Mouse (Mus musculus): ENCODE measurements around the gene Tchp.

Gene Tchp

DNA sequence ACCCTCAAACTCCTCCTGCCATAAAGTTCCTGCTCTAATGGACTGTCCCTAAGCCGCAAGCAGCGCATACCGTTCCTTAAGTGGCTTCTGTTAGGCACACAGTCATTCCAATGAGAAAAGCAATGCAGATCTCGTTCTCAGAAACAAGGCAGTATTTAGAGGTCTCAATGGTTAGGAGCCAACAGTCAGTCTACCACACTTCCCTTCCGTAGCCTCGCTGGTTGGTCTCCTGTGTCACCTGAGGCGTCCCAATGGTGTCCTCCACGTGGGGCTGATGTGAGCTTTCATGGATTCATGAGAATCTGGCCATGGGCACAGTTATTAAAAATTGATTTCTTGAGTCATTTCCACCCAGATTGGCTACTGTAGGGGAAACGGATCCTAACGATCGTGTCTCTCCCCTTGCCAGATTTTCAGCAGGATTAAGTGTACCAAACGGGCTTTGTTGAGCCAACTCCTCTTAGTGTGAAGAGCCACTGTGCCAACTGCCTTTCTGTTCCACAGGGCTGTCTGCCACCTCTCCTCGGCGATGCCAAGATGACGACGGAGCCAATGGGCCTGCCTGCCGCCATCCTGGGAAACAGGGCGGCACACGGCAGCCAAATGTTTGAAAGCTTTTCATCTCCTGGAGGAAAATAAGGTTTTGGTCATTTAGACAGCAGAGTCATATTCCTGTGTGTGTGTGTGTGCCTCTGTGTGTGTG, 9.4 kb upstream of the Tchp start:
- peak; percentile 98 to 99 for DNase-seq

DNA sequence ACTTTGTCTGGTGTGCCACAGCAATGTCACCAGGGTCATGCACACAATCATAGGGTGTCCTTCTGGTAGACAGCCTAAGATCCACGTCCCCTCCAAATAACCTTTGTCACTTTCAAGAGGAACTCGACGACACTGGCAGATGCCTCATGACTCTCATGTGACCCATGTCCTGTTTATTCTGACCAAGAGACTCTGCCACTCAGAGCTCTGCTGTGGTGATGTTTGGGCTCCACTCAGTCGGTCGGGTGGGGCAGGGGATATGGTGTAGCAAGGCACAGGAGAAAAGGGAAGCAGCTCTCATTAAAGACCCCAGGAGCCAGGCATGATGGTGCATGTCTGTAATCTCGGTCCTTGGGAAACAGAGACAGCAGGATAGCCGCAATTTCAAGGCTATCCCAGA, 8.5 kb upstream of the Tchp start:
- DNase-seq: no peak

DNA sequence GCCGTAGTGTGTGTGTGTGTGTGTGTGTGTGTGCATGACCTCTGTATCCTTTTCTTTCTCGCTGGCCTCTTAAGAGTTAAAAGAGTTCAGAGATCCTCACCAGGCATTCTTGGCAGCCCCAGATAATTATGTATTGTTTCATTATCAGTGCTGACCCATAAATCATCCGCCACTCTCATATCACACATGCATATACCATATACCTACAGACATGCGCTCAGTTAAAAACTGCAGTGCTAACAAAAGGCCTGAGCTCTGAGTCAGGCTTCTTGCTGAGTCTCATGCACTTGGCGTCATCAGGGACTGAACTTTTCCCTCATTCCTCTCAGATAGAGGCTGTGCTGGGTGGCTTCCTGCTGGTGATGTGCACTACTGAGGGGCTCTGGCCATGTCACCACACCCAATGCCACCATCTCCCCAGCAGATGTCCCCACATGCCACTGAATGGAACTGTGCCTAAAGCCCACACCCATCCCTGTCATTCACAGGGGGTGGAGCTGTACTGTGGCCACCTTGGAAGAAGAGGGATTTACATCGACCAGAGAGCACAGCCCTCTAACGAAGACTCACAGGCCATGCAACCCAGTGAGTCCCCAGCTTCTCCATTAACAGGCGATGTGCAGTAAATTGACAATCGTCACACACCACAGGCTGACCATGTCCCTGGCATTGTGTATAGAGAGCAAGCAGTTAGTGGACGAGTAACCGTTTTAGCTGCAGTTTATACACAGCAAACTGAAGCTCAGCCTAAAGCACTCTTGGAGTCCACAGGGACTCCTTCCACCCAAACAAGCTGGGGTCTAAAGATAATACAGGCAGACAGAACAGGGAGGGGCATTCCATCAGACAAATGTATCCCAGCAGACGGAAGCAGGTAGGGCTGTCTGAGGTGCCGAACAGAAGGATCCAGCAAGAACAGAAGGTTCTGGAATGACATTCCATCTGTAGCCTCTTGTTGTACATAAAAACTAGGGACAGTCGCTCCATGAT, 4.9 kb upstream of the Tchp start:
- peak; percentile 67 to 77 for DNase-seq

DNA sequence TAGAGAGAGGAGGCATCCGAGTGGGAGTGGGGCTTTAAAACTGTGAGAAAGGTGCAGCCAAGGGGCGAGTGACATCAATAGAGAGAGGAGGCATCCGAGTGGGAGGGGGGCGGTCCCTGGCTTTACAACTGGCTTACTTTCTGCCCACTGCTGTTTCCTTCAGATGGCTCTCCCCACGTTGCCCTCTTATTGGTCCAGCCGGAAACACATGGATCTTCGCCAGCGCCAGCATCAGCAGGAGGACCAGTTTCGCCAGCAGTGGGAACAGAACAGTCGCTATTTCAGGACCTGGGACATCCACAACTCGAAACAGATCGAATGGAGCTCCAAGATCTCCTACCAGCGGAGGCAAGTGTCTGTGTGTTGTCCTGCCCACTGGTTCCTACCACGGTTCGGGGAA, 931 bp downstream of the Tchp start:
- DNase-seq: peak; percentile 81 to 86

DNA sequence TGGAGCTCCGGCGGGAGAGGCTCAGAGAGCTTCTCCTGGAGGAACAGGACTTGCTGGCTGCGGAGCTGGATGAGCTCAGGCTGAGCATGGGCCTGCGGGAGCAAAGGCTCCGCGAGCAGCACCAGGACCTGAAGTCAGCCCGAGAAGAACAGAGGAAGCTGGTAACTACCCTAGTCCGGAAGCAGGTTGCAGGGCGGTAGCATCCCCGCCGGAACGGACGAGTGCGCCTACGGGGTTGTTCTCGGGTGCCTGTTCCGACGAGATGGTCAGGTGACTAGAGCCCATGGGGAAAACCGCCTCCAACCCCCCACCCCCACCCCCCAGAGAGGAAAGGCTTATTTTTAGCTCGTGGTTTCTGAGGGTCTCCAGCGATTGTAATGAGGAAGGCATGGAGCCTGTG, 1.8 kb downstream of the Tchp start:
- DNase-seq: no peak

DNA sequence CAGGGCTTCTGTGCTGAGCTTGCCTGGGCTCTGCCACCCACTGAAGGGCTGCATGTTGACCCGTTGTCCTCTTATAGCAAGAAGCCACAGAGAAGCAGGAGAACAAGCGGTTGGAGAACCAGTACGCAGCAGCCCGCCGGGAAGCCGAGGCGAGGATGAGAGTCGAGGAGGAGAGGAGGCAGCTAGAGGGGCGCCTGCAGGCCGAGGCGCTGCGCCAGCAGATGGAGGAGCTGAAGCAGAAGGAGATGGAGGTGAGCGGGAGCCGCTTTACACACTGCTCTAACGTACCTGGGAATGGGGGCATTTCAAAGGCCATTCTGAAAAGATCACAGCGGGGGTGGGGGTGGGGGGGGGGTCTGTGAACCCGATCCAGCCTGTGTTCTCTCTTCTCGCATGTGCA, 7.0 kb downstream of the Tchp start:
- DNase-seq: peak in 1 of 2 experiments; percentile 68

DNA sequence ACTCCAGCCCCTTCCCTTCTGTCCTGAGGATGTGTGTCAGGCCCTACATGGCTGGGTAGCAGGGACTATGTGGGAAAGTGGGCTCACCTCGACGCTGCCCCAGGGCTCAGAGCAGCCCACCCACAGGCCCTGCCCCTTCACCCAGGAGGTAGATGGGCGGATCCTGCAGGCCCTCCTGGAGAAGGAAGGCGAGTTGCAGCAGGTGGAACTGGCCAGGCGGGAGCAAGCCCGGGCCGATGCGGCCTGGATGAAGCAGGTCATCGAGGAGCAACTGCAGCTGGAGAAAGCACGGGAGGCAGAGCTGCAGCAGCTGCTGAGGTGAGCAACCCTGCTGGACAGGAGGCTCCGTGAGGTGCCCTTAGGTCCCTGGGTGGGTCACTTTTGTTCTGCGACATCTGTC, 9.7 kb downstream of the Tchp start:
- no peak for DNase-seq

DNA sequence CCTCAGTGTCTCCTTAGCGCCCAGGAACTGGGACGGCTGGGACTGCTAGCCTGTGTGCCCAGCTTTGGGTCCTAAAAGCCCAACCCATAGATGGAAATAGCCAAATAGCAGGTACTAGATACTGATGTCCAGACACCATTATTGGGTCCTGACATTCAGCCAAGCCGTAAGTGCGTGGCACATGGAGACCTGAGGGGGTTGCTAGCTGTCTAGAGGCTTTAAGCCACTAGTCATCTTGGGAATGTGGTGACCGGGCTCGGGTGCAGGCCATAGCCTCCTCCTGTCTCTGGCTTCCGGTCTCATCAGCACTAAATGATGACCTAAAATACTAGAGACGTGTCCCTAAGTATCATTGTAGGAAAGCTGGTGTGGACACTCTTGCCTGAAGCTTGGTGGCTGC, 10.4 kb downstream of the Tchp start:
- DNase-seq: peak in 1 of 2 experiments; percentile 58

DNA sequence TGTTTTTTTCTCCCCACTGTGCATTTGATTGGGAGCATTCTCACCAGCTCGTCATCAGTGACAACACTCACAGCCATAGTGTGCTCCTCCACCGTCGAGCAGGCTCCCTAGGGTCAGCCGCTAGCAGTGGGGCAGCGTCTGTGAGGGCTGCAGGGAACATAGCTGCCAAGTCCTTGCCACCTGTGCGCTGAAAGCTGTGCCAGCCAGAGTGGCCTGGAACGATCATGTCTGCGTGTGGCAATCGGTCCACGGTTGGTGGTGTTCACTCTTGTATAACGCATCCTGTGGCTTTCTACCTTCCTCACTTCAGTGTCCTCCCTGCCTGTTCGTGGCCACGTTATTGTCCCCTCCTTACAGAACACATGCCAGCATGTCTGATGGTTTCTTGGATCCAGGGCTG, 10.9 kb downstream of the Tchp start:
- DNase-seq: peak; percentile 89 to 95

DNA sequence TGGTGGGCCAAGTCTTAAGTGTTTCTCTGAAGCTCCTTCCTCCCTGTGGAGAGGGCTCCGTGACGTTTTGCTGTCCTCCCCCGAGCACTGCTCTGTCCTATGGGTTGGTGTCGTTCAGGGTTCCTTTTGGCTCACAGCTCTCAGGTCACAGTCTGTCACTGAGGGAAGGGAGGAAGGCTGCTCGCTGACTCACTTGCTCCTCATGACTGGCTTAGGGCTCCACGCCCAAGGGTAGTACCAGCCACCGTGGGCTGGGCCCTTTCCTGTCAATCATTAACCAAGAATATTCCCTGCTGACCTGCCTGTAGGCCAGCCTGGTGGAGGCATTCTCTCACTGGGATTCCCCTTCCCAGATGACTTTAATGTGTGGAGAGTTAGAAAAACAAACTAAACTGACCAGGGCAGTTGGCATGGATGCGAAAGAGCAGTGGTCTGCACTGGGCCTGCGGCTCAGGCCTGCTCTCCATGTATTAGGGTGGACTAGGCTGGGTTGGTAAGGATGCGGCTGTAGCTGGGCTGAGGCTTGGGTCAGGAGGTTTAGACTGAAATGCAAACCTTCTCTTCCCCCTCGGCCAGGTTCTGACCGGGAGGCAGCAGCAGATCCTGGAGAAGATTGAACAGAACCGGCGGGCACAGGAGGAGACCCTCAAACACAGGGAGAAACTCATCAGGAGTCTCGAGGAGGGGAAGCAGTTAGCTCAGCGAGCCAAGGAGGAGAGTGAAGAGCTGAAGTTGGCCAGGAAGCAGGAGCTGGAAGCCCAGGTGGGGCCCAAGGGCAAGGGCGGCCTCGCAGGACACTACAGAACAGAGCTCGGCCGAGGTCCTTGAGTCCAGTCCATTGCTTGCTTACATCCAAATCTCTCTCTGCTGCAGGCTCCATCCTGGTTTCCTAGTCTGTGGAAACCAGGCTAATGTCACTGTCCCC, 11.7 kb downstream of the Tchp start:
- peak; percentile 70 to 75 for DNase-seq

DNA sequence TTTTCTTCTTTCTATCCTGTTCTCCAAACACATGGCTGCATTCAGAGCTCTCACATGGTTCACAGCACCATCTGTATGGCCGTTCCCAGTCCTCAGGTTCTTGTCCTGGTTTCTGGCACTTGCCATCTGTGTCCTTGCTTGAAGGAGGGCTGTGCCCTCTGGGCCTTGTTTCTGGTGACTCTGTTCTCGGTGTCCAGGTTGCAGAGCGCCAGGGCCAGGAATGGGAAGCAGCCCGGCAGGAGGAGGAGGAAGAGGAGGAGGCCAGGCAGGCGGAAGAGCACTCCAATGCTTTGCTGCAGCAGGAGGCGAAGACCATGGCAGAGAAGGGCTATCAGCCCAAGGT, 12.3 kb downstream of the Tchp start:
- DNase-seq: no peak

DNA sequence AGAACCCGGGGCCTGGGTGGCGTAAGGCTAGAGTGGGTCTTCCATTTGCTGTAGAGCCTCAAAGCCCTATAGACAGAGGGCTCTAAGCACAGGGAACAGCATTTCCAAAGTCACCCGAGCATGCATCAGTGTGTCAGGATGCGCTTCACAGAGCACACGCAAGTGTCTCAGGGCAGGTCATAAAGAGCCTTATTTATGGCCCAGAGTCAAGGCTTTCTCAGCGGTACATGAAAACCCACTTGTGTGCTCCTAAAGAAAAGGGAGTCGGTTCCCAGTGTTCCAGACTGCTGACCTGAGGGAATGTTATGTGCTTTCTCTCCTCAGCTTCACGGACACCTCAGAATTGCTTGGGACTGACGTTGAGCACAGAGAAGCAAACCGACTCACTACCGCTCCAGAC, 13.2 kb downstream of the Tchp start:
- no peak for DNase-seq

DNA sequence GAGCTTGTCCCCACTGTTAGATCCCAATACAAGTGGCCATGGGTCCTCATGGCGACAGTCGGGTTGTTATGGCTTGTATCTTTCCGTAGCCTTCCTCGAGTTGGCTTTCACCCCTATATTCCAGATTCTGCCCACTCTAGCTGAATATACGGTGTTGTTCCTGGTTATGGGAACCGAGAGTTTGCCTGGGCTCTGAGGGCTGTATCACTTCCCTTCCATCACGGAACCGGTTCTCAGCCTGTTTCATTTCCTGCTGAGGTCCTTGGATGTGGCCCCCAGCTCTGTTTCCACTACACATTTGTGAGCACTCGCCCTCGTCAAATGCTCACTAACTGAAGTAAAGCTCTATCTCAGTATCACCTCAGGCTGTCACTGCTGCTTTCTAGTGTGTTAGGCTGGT, 14.4 kb downstream of the Tchp start:
- DNase-seq: no peak

DNA sequence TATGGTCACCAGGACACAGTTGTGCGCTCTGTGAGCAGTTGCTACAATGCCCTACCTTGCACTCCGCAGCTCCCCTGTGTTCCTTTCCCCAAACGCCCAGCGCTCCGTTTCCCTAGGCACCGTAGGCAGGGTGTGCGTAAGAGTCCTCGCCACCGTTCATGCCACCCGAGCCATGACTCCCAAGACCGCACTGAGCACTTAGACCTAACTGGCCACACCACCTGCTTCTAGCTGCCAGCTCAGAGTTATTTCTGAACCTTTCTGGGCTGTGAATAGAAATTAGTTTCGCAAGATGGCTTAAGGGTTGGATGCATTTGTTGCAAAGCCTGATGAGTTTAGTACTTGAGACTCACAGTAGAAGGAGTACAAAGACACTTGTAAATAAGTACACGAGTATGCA, 15.3 kb downstream of the Tchp start:
- DNase-seq: no peak

DNA sequence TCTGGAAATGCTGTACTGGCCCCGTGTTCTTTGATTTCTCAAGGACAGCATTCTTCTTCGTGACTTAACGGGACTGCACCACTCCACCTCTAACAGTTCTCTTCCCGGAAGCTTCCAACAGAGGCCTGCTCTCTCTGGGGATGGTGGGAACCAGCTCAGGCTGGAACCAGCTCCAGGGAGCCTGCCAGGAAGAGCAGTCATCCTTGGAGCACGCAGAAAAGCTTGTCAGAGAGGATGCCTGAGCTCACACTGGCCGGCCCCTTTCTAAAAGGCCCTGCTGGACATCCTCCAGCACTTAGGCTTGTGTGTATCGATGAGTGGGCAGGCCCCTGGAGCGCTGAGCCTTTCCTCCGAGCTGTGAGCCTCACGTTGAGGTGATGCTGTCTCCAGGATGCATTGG, 20.6 kb downstream of the Tchp start:
- peak; percentile 16 to 44 for DNase-seq

DNA sequence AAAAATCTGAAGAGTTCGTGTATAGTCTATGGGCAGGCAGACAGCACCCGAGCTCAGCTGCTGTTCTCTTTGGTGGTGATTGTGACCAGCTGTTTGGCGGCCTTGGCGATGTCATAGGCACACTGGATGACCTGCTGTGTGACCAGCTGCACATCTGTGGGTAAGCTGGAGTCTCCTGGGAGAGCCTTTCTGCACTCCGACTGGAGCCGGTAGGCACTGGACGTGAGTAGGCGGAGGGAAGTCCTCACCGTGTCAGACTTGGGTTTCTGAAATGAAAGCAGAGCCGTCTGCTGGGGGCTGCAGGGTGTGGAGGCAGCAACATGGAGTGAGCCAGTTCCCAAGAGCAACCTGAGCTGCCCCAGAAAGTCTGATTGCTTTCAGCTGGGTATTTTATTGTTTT, 22.6 kb downstream of the Tchp start:
- DNase-seq: no peak

DNA sequence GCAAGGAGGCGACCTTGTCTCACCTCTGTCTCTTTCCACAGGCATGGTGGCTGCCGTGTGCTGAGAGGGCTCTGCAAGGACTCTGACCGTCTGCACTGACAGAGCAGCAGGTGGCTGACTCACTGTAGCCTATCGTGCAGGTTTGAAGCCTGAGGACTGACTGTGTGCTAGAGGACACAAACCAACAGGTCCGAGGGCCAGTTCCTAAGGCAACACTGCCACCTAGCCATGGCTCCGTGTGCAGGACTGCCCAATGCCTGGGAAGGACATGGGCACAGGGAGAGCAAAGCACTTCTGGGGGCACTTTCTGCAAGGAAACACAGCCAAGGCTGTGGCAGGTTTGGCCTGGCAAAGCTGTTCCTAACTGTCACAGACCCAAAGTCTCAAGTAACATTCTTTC, 23.9 kb downstream of the Tchp start:
- peak; percentile 40 to 41 for DNase-seq

DNA sequence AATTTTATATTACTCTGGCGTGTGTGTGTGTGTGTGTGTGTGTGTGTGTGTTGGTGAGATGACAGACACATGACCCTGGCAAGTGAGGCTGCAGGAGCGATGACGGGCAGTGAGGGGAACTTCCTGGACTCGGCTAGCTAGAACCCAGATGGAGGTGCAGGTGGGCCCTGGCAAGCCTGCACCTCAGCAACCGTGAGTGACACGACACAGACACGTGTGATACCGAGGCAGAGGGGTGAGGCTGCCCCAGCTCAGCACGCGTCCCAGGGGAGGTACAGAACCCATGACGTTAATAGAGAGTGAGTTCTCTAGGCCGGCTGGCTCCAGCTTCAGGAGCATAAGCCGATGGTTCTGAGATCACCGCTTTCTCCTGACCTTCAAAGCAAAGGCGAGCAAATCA, 24.4 kb downstream of the Tchp start:
- DNase-seq: peak; percentile 53 to 69

DNA sequence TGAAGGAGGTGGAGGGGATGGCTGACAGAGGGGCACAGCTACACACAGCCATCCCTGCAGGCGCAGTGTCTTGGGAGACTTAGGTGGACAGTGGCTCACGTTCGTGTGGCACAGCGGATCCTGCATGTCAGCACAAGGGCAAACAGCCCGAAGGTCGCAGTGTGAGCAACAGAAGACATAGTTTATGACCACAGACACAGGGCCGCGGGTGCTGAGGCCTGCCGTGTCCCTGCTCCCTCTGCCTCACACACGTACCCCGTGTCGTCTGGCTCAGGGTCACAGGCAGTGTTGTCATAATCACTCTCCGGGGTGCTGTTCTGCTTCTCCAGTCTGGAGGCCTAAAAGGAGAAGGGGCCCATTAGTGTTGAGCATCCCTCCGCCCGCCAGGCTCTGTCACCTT, 26.0 kb downstream of the Tchp start:
- no peak for DNase-seq

DNA sequence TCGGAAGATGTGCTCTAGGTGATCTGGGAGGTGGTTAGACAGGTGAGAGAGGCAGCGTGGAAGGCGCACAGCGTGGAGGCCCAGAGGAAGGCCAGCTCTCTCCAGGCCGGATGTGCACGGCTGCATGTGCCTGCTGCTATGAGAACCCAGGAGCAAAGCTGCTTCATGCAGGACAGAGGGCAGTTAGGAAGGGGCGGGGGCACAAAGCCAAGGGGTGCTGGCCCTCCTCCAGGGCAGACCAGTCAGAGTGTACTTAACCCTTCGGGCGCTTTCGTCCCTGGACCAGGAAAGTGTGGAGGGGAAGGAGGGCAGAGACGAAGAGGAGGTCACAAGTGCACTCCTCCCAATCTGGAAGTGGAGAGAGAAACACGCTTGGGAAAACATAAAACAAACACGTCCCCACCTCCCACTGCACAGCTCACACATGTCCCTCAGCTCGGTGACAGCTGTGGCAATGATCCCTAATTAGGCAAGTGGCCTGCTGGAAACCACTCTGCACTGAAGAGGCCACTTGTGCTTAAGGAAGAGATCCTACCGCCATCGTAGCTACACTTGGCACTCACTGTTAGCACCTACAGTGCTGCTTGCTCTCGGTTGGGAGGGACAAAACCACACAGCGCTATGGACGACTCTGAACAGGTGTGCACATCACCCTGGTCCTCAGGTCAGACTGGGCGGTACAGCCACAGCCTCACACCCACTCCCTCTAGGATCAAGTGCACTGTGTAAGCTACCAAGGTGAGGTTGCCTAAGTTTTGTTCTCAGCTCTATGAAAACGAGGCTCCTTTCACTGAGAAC, 29.7 kb downstream of the Tchp start:
- DNase-seq: peak; percentile 79 to 85

DNA sequence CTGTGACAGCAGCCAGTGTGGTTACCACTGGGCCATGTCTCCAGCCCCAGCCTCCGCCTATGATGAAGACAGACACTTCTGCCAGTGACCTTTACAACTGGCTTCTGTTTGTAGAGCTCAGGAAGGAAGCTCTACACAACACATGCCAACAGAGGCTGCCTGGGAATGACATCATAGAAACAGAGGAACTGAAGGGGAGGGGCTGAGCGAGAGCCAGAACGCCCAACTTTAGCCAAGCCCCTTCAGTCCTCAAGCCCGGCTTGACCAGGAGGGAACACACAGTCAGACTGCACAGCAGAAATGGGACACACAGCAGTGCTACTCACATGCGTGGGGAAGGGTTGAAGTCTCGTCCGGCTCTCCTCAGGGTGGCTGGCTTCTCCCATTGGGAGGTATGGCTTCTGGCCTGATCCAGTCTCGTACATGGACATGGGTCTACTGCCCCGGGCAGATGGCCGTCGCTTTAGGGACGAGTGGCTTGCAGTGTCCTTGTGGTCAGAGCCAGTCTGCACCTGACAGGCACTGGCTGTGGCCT, 31.2 kb downstream of the Tchp start:
- DNase-seq: peak; percentile 61 to 73

DNA sequence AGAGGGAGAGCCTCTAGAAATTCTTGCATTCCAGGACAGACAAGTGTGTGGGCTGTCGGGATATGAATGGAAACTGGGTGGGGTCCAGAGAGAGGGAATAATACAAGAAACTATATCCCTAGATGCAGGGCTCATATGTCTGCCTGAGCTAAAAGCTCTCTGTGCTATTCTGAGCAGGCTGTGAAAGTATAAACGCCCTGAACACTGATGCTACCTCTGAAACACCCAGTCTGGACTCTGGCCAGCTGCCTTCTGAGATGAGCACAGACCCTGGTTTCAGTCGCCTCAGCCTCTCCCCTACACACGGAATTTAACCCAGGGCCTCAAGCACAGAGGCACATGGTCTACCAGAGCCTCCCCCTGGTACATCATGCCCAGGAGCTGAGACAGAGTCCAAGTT, 33.0 kb downstream of the Tchp start:
- DNase-seq: peak in 1 of 2 experiments; percentile 70

Data from cerebellum, postnatal 14 days (tissue).